Mouse (Mus musculus) lung, postnatal 0 days (tissue): Measurements from ENCODE around the gene Nudt12.

Source experiments
- CTCF ChIP-seq: IDR thresholded peaks from 2 replicates; pipeline ENCODE4 v1.5.1; 2016; ENCODE audit warnings: antibody characterized with exemption, mild to moderate bottlenecking
- EP300 ChIP-seq: IDR thresholded peaks from 2 replicates; pipeline ENCODE4 v1.6.1; 2016; ENCODE audit warnings: antibody characterized with exemption, mild to moderate bottlenecking, control low read depth

DNA sequence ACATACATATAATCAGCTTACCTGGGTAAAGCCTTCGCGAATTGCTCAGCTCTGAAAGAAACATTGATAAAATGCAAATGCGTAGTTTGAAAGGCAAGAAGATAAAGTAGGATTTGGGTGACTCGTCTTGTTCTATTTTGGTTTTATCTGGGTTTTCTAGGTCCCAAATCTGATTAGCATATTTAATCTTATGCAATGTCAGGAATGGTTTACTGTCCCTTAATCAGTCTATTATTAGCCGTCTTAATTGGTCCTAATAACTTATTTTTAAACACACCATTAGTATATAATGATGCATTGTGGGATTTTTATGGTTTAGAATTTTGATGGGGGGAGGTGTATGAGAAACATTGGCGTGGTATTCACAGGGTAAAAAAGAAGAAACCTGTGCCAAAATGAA, 21.9 kb downstream of the Nudt12 start, which contains the start of gene Pdzph1:
- TF ChIP-seq EP300 (no peak), CTCF (no peak)
